8 mouse cellular contexts compared by ENCODE assay signal in the genomic region with DNA sequence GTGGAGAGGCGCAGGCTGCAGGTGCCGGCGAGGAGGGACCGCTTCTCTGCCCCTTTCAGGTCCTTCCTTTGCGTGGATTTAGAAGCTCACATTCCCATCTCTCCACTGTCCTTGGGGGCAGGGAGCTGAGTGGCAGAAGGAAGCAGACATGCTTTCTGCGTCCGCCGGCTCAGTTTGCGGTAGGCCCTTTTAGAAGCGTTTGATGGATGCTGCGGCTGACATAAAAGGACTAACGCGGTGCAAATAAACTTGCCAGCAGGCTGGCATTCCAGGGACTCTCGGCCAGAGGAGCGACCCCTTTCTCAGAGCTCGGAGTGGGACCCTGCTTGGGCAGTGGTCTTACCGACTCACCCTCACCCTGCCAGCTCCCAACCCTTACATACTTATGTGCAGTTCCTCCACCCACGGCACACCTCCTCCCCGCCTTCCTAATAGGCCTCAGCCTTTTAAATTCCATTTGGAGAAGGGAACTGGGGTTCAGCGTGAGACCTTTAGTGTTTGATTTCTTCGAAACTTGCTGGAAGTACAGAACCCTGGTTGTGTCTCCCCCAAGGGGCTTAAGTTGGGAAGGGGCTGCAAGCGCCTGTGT. TPM values are rescaled to one million over a fixed set of nuclear protein-coding genes. Genes with fewer than 3 reads are reported as not detected.
DNase-seq lines count a peak whose midpoint lies in the region; ATAC-seq lines count a peak whose summit lies in the region.

No protein-coding gene starts in this region.

- H3K4me3 ChIP-seq in neural tube, embryonic 11.5 days (ENCODE audit: low read depth, low read length): peak overlapping the region; percentile 70
- H3K4me3 ChIP-seq in hindbrain, embryonic 10.5 days: peak overlapping the region; percentile 83
- H3K4me3 ChIP-seq in macrophage (ENCODE audit: inconsistent target): peak overlapping the region; percentile 39

- ATAC-seq in neural tube, embryonic 11.5 days (ENCODE audit: insufficient read depth, low FRiP score, low TSS enrichment): peak; percentile 39; the same call in 1 of the 2 replicates

- peaks cover 9% of the 10 kb centered on the region for H3K4me1 ChIP-seq in neural tube, embryonic 11.5 days (ENCODE audit: control insufficient read depth, insufficient read depth, low read length)
- H3K4me1 ChIP-seq in hindbrain, embryonic 10.5 days (replicated peaks): peaks cover 35% of the 10 kb centered on the region

- no peaks in the 10 kb centered on the region for H3K36me3 ChIP-seq in neural tube, embryonic 11.5 days (ENCODE audit: control insufficient read depth, insufficient read depth, low read length)
- no peaks in the 10 kb centered on the region for H3K36me3 ChIP-seq in hindbrain, embryonic 10.5 days
- no peaks in the 10 kb centered on the region for H3K36me3 ChIP-seq in macrophage (ENCODE audit: inconsistent target)

- peak overlapping the region; percentile 90 for H3K4me2 ChIP-seq in neural tube, embryonic 11.5 days (ENCODE audit: low read depth)

- no peaks in the 10 kb centered on the region for H3K9me3 ChIP-seq in neural tube, embryonic 11.5 days (ENCODE audit: control insufficient read depth, low read length)
- no peaks in the 10 kb centered on the region for H3K9me3 ChIP-seq in hindbrain, embryonic 10.5 days

- peak overlapping the region; percentile 72 for H3K27ac ChIP-seq in neural tube, embryonic 11.5 days (ENCODE audit: low read depth, low read length)
- peak overlapping the region; percentile 90 for H3K27ac ChIP-seq in hindbrain, embryonic 10.5 days
- H3K27ac ChIP-seq in macrophage: no peak overlapping the region

- no peaks in the 10 kb centered on the region for H3K79me2 ChIP-seq in macrophage (ENCODE audit: inconsistent target)

- peak overlapping the region; percentile 75 for H3K9ac ChIP-seq in neural tube, embryonic 11.5 days (ENCODE audit: low read length)

- DNase-seq in adrenal gland, postnatal 10 days: peak; percentile 33
- no peak for DNase-seq in adrenal gland, postnatal 4 days (ENCODE audit: low spot score in 2 of 2)
- DNase-seq in neural tube, embryonic 11.5 days (ENCODE audit: low spot score): peak; percentile 63
- DNase-seq in neural tube, embryonic 10.5 days (ENCODE audit: extremely low spot score, low spot score): no peak
- no peak for DNase-seq in hindbrain, embryonic 10.5 days (ENCODE audit: low spot score)
- no peak for DNase-seq in frontal cortex, postnatal 14 days (ENCODE audit: low spot score in 2 of 2)
- no peak for DNase-seq in spleen, adult 12 weeks (ENCODE audit: low spot score)

- H3K27me3 ChIP-seq in neural tube, embryonic 11.5 days (ENCODE audit: control insufficient read depth, insufficient read depth, low read length): no peaks in the 10 kb centered on the region
- 0 out of 2 replicates have a peak, but pooled peaks cover 3% of the 10 kb centered on the region for H3K27me3 ChIP-seq in hindbrain, embryonic 10.5 days (ENCODE audit: insufficient read depth, poor library complexity, severe bottlenecking)

- WGBS in neural tube, embryonic 11.5 days: 2% methylated on average over 22 of the region's 22 CpGs
- WGBS in hindbrain, embryonic 10.5 days: 3% methylated on average over 22 of the region's 22 CpGs
- WGBS in macrophage (ENCODE audit: missing documents): 13% methylated on average over 21 of the region's 22 CpGs

RNA-seq across cellular contexts. Expression of gene Gnb5, which starts 8.5 kb away (rescaled TPM):
- 10 to 100 TPM; 29.1 to 32.4 TPM for total RNA-seq in adrenal gland, postnatal 10 days (2021)
- total RNA-seq in adrenal gland, postnatal 4 days (2021): 10 to 100 TPM; 33.8 to 37.2 TPM
- 34.2 and 34.7 TPM in 2 replicates for polyA plus RNA-seq in neural tube, embryonic 11.5 days (2014; fragmentation: Nextera tagmentation; extraction: Ambion mirVana)
- polyA plus RNA-seq in hindbrain, embryonic 10.5 days (2016; fragmentation: Nextera tagmentation; extraction: Ambion mirVana): 26.0 and 27.6 TPM in 2 replicates
- total RNA-seq in macrophage (2018; cell fraction: chromatin; rRNA removed): 1 to 10 TPM in 20 of 26 experiments, under 1 TPM in 4, not detected in 2; 0.29 to 9.2 (median 2.6) TPM
- total RNA-seq in macrophage (2018; cell fraction: cytosol; rRNA removed): 1 to 10 TPM in 22 of 26 experiments, under 1 TPM in 4; 0.66 to 3.8 (median 1.7) TPM
- 1 to 10 TPM in 16 of 26 experiments, under 1 TPM in 8, not detected in 2; 0.55 to 4.8 (median 1.5) TPM for total RNA-seq in macrophage (2018; cell fraction: nucleus; rRNA removed)
- polyA plus RNA-seq in macrophage (2018): 2.5 to 4.3 TPM (median 3.0 TPM) in 3 replicates

RNA-seq across cellular contexts. Expression of gene Bcl2l10, which starts 32.9 kb away (rescaled TPM):
- under 1 TPM in 1 of 2 experiments, not detected in 1; 0.33 TPM for total RNA-seq in adrenal gland, postnatal 10 days (2021)
- under 1 TPM in 1 of 2 experiments, not detected in 1; 0.25 TPM for total RNA-seq in adrenal gland, postnatal 4 days (2021)
- not detected in 2 replicates for polyA plus RNA-seq in neural tube, embryonic 11.5 days (2014; fragmentation: Nextera tagmentation; extraction: Ambion mirVana)
- polyA plus RNA-seq in hindbrain, embryonic 10.5 days (2016; fragmentation: Nextera tagmentation; extraction: Ambion mirVana): not detected in 2 replicates
- total RNA-seq in macrophage (2018; cell fraction: chromatin; rRNA removed): not detected
- not detected for total RNA-seq in macrophage (2018; cell fraction: cytosol; rRNA removed)
- not detected for total RNA-seq in macrophage (2018; cell fraction: nucleus; rRNA removed)
- polyA plus RNA-seq in macrophage (2018): not detected in 3 replicates

Comparison
In these comparisons a context has a peak if more than half of its experiments do, and no peak if none do; other contexts are left out.
1. DNase-seq: peak in adrenal gland, postnatal 10 days (single experiment) and neural tube, embryonic 11.5 days (single experiment); none in adrenal gland, postnatal 4 days (0 of 2), neural tube, embryonic 10.5 days (single experiment), hindbrain, embryonic 10.5 days (single experiment), frontal cortex, postnatal 14 days (0 of 2) and spleen, adult 12 weeks (single experiment).
2. Peak in every context shown above with its lines, with median percentiles within 50 percentile points of each other: H3K4me3 ChIP-seq.